Mouse (Mus musculus): ENCODE measurements around the gene Rbm4.
"Not testable (repeated sequence)": the region's sequence is repeated elsewhere in the genome, so short reads cannot be mapped to it uniquely, and the experiment has no call there.

DNA sequence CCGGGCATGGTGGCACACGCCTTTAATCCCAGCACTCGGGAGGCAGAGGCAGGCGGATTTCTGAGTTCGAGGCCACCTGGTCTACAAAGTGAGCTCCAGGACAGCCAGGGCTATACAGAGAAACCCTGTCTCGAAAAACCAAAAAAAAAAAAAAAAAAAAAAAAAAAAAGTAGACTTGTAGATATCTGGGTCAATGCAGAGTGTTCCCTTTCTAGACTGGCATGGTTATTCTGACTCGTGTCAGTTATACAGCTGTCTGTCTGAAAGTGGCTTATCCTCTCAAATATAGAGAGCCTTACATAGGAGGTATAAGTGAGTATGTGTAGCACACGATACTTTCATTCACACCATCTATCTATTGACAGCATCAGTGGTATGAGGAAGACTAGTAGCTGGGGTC lies 33.2 kb downstream of the Rbm4 start:
- TF ChIP-seq CTCF, EP300 (IDR thresholded peaks at IDR 0.05; ENCODE audit: low read depth): not testable (repeated sequence)
